ENCODE assay signal across 21 mouse cellular contexts in the genomic region with DNA sequence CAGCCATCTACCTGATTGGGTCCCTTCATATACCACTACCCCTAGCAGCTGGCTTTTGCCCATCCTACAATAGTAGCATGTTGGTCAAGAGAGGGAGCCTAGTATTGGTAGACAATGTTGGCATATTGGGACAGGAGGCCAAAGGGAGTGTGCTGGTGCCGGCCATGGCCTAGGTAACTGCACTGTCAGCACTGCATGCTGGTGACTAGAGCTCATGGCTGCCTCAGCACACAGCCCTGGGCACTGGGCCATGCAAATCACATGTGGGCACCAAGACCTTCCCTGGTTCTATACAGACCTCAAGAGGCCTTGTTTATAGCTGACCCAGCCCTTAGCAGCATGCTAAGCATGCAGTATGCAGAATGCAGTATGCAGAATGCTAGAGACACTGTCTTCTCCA. TPM values are rescaled to one million over a fixed set of nuclear protein-coding genes. Genes with fewer than 3 reads are reported as not detected.
DNase-seq lines count a peak whose midpoint lies in the region; ATAC-seq lines count a peak whose summit lies in the region.
"Had no signal": no experiment of that assay in that cellular context is flagged by ENCODE, and none has a peak within 500 bp of the region (broad histone marks: within the 10 kb centered on the region; RNA-seq: fewer than 3 reads in every experiment).

No protein-coding gene starts in this region.

- no peak overlapping the region for H3K9ac ChIP-seq in heart, embryonic 14.5 days (ENCODE audit: low read length)
- no peak overlapping the region for H3K9ac ChIP-seq in kidney, embryonic 15.5 days
- H3K9ac ChIP-seq: embryonic facial prominence, embryonic 12.5 days; forebrain, embryonic 12.5 days; intestine, embryonic 15.5 days; limb, embryonic 12.5 days; liver, embryonic 14.5 days; lung, embryonic 14.5 days; midbrain, embryonic 15.5 days had no signal

- no peaks in the 10 kb centered on the region for H3K9me3 ChIP-seq in heart, embryonic 14.5 days (ENCODE audit: control insufficient read depth, low read length)
- no peaks in the 10 kb centered on the region for H3K9me3 ChIP-seq in kidney, embryonic 15.5 days (replicated peaks)
- no peaks in the 10 kb centered on the region for H3K9me3 ChIP-seq in megakaryocyte, embryonic 14.5 days
- H3K9me3 ChIP-seq: embryonic facial prominence, embryonic 12.5 days; forebrain, embryonic 12.5 days; hindbrain, embryonic 10.5 days; intestine, embryonic 15.5 days; limb, embryonic 12.5 days; midbrain, embryonic 15.5 days had no signal

- H3K4me3 ChIP-seq in heart, embryonic 14.5 days (ENCODE audit: control insufficient read depth in 1 of 2, insufficient read depth in 1 of 2, low read depth in 1 of 2, low read length in 2 of 2), result no peak overlapping the region
- H3K4me3 ChIP-seq in kidney, embryonic 15.5 days (replicated peaks), result no peak overlapping the region
- H3K4me3 ChIP-seq in megakaryocyte, embryonic 14.5 days (replicated peaks), result peak overlapping the region; percentile 20
- H3K4me3 ChIP-seq: embryonic facial prominence, embryonic 12.5 days; forebrain, embryonic 12.5 days; hindbrain, embryonic 10.5 days; intestine, embryonic 15.5 days; layer of hippocampus, adult 2 months; limb, embryonic 12.5 days; midbrain, embryonic 15.5 days had no signal

- no peak overlapping the region for H3K4me2 ChIP-seq in heart, embryonic 14.5 days (ENCODE audit: low read length)
- no peak overlapping the region for H3K4me2 ChIP-seq in kidney, embryonic 15.5 days
- H3K4me2 ChIP-seq: embryonic facial prominence, embryonic 12.5 days; forebrain, embryonic 12.5 days; intestine, embryonic 15.5 days; limb, embryonic 12.5 days; lung, embryonic 14.5 days; midbrain, embryonic 15.5 days had no signal

- H3K27me3 ChIP-seq in heart, embryonic 14.5 days (ENCODE audit: control insufficient read depth, insufficient read depth, low read length), result no peaks in the 10 kb centered on the region
- H3K27me3 ChIP-seq in kidney, embryonic 15.5 days, result no peaks in the 10 kb centered on the region
- H3K27me3 ChIP-seq in megakaryocyte, embryonic 14.5 days (replicated peaks), result peaks cover 3% of the 10 kb centered on the region
- H3K27me3 ChIP-seq: embryonic facial prominence, embryonic 12.5 days; forebrain, embryonic 12.5 days; intestine, embryonic 15.5 days; limb, embryonic 12.5 days; midbrain, embryonic 15.5 days had no signal

- intact Hi-C loops in heart, postnatal 25 days (cut with DNase I), result loop anchor here (2.0 to 5.0 kb wide), 2 partner anchors 147 to 202 kb away; no protein-coding TSS in a partner anchor

- H3K27ac ChIP-seq in heart, embryonic 14.5 days (replicated peaks in 1 of 2; ENCODE audit: control insufficient read depth in 1 of 2, insufficient read depth in 1 of 2, low read depth in 2 of 2, low read length in 2 of 2), result no peak overlapping the region
- H3K27ac ChIP-seq in kidney, embryonic 15.5 days, result no peak overlapping the region
- H3K27ac ChIP-seq: embryonic facial prominence, embryonic 12.5 days; forebrain, embryonic 12.5 days; hindbrain, embryonic 10.5 days; intestine, embryonic 15.5 days; layer of hippocampus, adult 2 months; limb, embryonic 12.5 days; liver, embryonic 14.5 days; midbrain, embryonic 15.5 days had no signal

- no peaks in the 10 kb centered on the region for H3K4me1 ChIP-seq in heart, embryonic 14.5 days (ENCODE audit: control insufficient read depth in 2 of 2, insufficient read depth in 2 of 2, low read length in 2 of 2)
- H3K4me1 ChIP-seq in kidney, embryonic 15.5 days, result no peaks in the 10 kb centered on the region
- peaks cover 43% of the 10 kb centered on the region for H3K4me1 ChIP-seq in megakaryocyte, embryonic 14.5 days
- H3K4me1 ChIP-seq: embryonic facial prominence, embryonic 12.5 days; forebrain, embryonic 12.5 days; hindbrain, embryonic 10.5 days; intestine, embryonic 15.5 days; limb, embryonic 12.5 days; midbrain, embryonic 15.5 days had no signal

- 0 out of 2 replicates have a peak, but pooled peaks have one; percentile 27 for ATAC-seq in heart, embryonic 14.5 days (ENCODE audit: insufficient number of reproducible peaks, insufficient read depth, low FRiP score, low read depth)
- no peak for ATAC-seq in kidney, embryonic 15.5 days (replicated peaks; ENCODE audit: low FRiP score)
- ATAC-seq in megakaryocyte, adult 5-6 weeks (ENCODE audit: poor library complexity, severe bottlenecking), result no peak

- peaks cover 32% of the 10 kb centered on the region for H3K36me3 ChIP-seq in heart, embryonic 14.5 days (ENCODE audit: control insufficient read depth, insufficient read depth, low read length)
- H3K36me3 ChIP-seq in kidney, embryonic 15.5 days, result peaks cover 12% of the 10 kb centered on the region
- H3K36me3 ChIP-seq in megakaryocyte, embryonic 14.5 days (replicated peaks; ENCODE audit: low read length), result peaks cover 45% of the 10 kb centered on the region
- H3K36me3 ChIP-seq: intestine, embryonic 15.5 days; midbrain, embryonic 15.5 days had no signal

- WGBS in heart, embryonic 14.5 days, result 79% methylated on average over 1 of the region's 1 CpGs
- WGBS in kidney, embryonic 15.5 days, result 78% methylated on average over 1 of the region's 1 CpGs

- no peak for DNase-seq in heart, postnatal 25 days (ENCODE audit: low spot score)
- peak; percentile 36 for DNase-seq in kidney, adult 11 months
- DNase-seq in right cerebral cortex, adult 18-20 months, result no peak
- DNase-seq: adrenal gland, postnatal 10 days; cerebellum, adult 18-20 months; cerebellum, postnatal 25 days; lung, embryonic 14.5 days; thymus, adult 18-20 months; thymus, postnatal 36 days had no signal

RNA-seq across cellular contexts. Expression of a gene that starts 23.1 kb away (rescaled TPM):
- 14.6 and 19.0 TPM in 2 replicates for polyA plus RNA-seq in heart, embryonic 14.5 days (2014; fragmentation: Nextera tagmentation; extraction: Ambion mirVana)
- 10 to 100 TPM in 1 of 2 experiments, 1 to 10 TPM in 1; 7.9 to 10.4 TPM for total RNA-seq in heart, postnatal 25 days (2021)
- 37.9 and 40.1 TPM in 2 replicates for polyA plus RNA-seq in kidney, embryonic 15.5 days (2015; fragmentation: Nextera tagmentation; extraction: Ambion mirVana)
- polyA plus RNA-seq in megakaryocyte, embryonic 14.5 days (2012; ENCODE audit: insufficient read depth, low replicate concordance), result 17.6 and 46.0 TPM in 2 replicates
- total RNA-seq in megakaryocyte, adult 5-6 weeks (2015), result 25.4 and 27.1 TPM in 2 replicates
- total RNA-seq in megakaryocyte, adult 5-6 weeks (2017), result 42.3 and 49.8 TPM in 2 replicates

RNA-seq across cellular contexts. Expression of a gene that starts 36.8 kb away (rescaled TPM):
- polyA plus RNA-seq in heart, embryonic 14.5 days (2014; fragmentation: Nextera tagmentation; extraction: Ambion mirVana), result 42.6 and 45.9 TPM in 2 replicates
- 10 to 100 TPM; 56.2 to 63.1 TPM for total RNA-seq in heart, postnatal 25 days (2021)
- 29.6 and 35.1 TPM in 2 replicates for polyA plus RNA-seq in kidney, embryonic 15.5 days (2015; fragmentation: Nextera tagmentation; extraction: Ambion mirVana)
- polyA plus RNA-seq in megakaryocyte, embryonic 14.5 days (2012; ENCODE audit: insufficient read depth, low replicate concordance), result 36.8 and 115 TPM in 2 replicates
- total RNA-seq in megakaryocyte, adult 5-6 weeks (2015), result 53.1 and 60.1 TPM in 2 replicates
- 46.6 and 60.7 TPM in 2 replicates for total RNA-seq in megakaryocyte, adult 5-6 weeks (2017)

RNA-seq across cellular contexts. Expression of a gene that starts 39.1 kb away (rescaled TPM):
- 63.7 and 71.7 TPM in 2 replicates for polyA plus RNA-seq in heart, embryonic 14.5 days (2014; fragmentation: Nextera tagmentation; extraction: Ambion mirVana)
- 1 to 10 TPM; 4.3 to 4.4 TPM for total RNA-seq in heart, postnatal 25 days (2021)
- polyA plus RNA-seq in kidney, embryonic 15.5 days (2015; fragmentation: Nextera tagmentation; extraction: Ambion mirVana), result 173 and 194 TPM in 2 replicates
- 10.9 and 16.7 TPM in 2 replicates for polyA plus RNA-seq in megakaryocyte, embryonic 14.5 days (2012; ENCODE audit: insufficient read depth, low replicate concordance)
- total RNA-seq in megakaryocyte, adult 5-6 weeks (2015), result 45.9 and 46.5 TPM in 2 replicates
- 210 and 212 TPM in 2 replicates for total RNA-seq in megakaryocyte, adult 5-6 weeks (2017)
